Mouse (Mus musculus): ENCODE measurements around the gene Cenpe.

Cenpe gene

GRCm38 (mm10) chr3:135280669-135281415 lies 68.5 kb downstream of the Cenpe start, which contains the start of gene Bdh2:
TSS of gene Bdh2 (plus strand) at chr3:135281221.
- in situ Hi-C loops (cut with MboI, MseI): no loop called here

DNA sequence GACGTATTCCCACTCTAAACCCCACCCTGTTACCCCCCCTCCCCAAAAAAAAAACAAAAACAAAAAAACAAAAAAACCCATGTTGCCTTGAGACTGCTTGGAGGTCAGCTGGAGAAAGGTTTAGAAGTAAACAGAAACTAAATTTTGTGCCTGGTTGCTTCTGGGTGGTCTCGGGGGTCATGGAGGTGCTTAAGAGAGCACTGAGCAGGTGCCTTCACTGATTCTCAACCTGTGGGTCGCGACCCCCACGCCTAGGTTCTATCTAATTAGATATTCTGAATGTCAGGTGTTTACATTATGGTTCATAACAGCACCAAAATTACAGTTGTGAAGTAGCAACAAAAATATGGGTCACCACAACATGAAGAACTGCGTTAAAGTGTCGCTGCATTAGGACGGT lies 69.4 kb downstream of the Cenpe start:
- in situ Hi-C loops (cut with MboI, MseI): no loop called here

GRCm38 (mm10) chr3:135285256-135285655 lies 72.9 kb downstream of the Cenpe start:
- in situ Hi-C loops (cut with MboI, MseI): no loop called here

DNA sequence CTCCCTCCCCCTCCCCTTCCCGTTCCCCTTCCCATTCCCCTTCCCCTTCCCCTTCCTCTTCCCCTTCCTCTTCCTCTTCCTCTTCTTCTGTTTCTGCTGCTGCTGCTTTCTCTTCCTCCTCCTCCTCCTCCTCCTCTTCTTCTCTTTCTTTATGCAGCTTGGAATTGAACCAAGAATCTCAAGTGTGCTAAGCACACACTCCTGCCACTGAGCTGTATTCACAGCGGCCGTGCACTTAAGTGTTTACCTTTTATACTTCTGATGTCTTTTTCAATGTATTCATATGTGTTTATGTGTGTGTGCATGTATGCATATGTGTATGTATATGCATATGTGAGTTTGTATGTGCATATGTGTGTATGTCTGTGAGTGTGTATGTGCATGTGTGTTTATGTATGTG lies 73.5 kb downstream of the Cenpe start:
- in situ Hi-C loops (cut with MboI, MseI): no loop called here

- in situ Hi-C loops (cut with MboI, MseI): no loop called here
Observed at GRCm38 (mm10) chr3:135288138-135288750, 75.9 kb downstream of the Cenpe start.

GRCm38 (mm10) chr3:135289148-135289547 lies 76.8 kb downstream of the Cenpe start:
- in situ Hi-C loops (cut with MboI, MseI): no loop called here

DNA sequence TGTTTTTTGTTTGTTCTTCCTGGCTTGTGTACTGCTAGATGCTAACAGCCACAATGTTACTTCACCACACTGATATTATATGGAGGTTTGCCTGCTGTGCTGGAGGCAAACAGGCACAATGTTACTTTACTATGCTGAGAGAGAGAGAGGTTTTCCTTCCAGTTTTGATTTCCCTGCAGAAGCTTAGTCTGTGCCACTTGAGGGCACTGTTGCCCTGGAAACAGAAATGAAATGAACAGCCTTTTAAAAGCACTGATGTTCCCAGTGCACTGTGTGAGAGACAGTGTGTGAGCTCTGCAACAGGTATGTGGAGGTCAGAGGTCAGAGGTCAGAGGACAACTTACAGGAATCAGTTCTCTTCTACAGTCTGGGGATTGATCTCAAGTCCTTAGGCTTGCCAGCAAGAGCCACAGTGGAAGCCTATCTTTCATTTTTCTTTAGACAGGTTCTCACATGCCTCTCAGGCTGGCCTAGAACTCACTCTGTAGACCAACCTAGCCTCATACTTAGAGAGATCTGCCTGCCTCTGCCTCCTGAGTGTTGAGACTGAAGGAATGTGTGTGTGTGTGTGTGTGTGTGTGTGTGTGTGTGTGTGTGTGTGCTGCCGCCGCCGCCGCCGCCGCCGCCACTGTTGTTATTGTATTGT lies 78.0 kb downstream of the Cenpe start:
- in situ Hi-C loops (cut with MboI, MseI): loop anchor here (5.0 kb wide), 1 partner anchor 107 kb away; no protein-coding TSS in a partner anchor

DNA sequence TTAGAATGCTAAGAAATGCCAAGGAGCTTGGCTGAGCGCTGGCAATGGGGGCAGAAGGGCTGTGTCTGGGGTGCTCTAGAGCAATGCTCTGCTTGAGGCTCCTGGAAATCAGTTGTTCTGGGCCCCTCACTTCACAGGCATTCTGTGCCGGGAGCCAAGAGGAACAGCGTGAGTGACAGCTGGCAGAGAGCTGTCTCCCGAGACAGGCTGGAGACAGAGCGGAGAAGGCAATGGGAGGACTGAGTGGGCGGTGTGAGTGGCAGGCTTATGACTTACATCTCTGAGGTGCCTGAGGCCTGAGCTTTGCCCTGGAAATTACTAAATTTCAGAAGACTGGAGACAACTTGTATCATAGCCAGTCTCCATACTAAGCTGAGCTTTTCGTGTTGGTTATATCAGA lies 81.4 kb downstream of the Cenpe start:
- in situ Hi-C loops (cut with MboI, MseI): loop anchor here (5.0 kb wide), 1 partner anchor 104 kb away; no protein-coding TSS in a partner anchor

GRCm38 (mm10) chr3:135295559-135295958 lies 83.2 kb downstream of the Cenpe start:
- in situ Hi-C loops (cut with MboI, MseI): loop anchor here (5.0 kb wide), 1 partner anchor 342 kb away; no protein-coding TSS in a partner anchor

DNA sequence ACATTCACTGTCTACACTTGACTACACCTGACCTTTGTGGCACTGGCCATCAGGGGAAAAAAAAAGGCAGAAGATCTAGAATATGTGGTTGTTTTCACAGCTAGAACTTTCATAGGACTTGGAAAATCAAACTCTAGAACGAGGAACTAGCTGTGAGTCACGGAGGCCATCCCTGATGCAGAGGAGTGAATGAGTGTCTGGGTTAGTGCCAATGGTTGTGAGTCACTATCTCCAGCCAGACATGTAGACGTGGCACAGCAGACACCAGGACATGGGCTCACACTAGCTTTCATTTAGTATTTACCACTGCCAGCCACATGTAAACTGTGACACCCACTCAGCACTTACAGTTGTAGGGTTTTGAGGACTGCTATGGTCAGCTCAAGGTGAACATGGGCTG lies 86.2 kb downstream of the Cenpe start:
- in situ Hi-C loops (cut with MboI, MseI): loop anchor here (5.0 kb wide), 1 partner anchor 339 kb away; no protein-coding TSS in a partner anchor

GRCm38 (mm10) chr3:135300081-135300480 lies 87.7 kb downstream of the Cenpe start:
- in situ Hi-C loops (cut with MboI, MseI): no loop called here

- in situ Hi-C loops (cut with MboI, MseI): no loop called here
Observed at GRCm38 (mm10) chr3:135304060-135304459, 91.7 kb downstream of the Cenpe start.

DNA sequence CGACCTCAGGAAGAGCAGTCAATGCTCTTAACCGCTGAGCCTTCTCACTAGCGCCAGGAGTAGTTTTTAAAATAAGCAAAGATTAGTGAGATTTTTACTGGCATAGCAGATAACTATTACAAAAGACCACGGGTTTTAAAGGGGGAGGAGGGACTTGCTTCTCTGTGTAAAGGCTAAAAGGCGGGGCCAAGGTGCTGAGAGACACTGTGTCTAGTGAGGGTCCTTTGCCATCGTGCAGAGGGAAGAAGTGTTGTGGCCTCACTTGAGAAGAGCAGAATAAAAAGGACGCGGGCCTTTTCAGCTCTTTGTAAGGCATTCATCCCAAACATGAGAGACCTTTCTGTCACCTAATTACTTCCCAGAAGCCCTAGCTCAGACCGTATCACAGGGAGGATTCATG lies 92.2 kb downstream of the Cenpe start:
- in situ Hi-C loops (cut with MboI, MseI): no loop called here

DNA sequence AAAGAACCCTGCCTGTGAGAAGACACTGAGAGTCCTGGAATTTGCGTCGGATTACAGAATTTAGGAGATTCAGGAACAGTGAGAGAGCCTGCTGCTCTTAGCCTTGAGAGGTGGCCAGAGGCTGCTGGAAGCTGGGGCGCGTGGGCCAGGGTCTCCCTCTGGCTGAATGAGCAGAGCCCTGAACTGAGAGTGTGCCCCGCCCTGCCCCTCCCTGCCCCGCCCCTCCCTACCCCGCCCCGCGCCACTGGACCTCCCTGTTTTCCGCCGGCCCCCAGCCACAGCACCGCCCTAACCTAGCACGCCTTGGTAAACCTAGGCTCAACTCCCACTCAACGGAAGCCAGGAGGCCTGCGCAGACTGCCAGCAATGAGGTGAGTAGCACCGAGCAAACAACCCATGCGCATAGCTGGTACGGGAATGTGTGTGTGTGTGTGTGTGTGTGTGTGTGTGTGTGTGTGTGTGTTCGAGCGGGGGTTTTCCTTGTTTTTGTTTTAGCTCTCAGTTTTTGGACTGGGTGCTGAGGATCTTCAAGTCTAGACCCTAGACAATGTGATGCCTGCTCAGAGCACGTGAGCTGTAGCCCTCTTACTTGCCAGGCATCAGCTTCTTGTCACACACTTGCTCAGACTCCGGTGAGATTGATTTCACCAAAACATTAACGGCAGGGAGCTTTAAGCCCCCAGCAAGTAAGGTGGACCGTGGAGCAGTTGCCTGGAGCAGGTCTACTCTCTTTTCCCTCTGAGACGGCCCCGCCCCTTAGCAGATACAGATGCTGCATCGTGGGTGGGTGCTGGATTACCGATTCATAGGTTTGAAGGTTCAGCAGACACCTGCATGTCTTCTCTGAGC lies 95.3 kb downstream of the Cenpe start, which contains the start of gene Slc9b2:
Gene Slc9b2 (plus strand): TSS at position 290 of the 849 bp plus-strand sequence.
- in situ Hi-C loops (cut with MboI, MseI): no loop called here

DNA sequence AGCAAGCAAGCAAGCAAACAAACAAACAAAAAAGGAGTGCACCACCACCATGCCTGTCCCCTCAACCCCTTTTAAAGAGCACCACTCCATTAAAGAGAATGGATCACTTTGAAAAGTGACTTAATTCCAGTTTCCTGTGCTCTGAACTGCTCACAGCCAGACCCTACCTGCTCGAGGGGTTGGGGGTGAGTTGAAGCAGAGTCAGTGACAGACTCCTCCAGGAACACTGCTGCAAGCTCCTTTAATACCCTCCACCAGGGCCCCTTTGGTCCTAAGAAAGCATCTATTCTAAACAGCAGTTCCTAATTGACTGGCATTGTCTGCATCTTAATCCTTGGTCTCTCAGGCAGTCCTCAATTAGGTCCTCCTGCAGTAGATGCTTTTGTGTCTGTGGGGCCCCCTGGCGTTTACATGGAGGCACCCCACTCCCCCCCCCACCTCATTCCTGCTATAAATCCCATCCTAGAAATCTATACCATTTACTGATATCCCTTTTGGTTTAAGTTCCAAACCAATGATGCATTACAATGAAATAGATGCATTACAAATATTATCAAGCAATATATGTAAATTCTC lies 100.7 kb downstream of the Cenpe start:
- in situ Hi-C loops (cut with MboI, MseI): no loop called here

GRCm38 (mm10) chr3:135313727-135314126 lies 101.4 kb downstream of the Cenpe start:
- in situ Hi-C loops (cut with MboI, MseI): no loop called here

DNA sequence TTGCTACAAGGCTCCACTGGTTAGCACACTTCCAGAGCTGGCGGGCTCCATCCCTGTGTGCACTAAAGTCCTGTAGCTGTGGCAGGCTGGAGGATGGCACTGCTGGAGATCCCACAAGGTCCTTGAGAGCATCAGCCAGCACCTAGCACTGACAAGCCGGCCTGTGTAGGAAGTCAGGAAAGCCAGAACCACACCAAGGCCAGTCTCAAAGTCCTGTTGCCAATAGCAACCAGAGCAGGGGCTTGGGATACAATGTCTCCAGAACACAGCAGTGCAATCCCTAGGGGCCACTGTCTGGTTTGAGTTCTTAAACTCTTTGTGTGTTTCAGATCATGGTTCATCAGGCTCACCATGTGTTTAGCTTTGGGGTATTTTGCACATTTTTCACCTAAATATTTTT lies 102.5 kb downstream of the Cenpe start:
- in situ Hi-C loops (cut with MboI, MseI): no loop called here

- in situ Hi-C loops (cut with MboI, MseI): no loop called here
Observed at GRCm38 (mm10) chr3:135315720-135316425, 103.5 kb downstream of the Cenpe start.

- in situ Hi-C loops (cut with MboI, MseI): no loop called here
Observed at GRCm38 (mm10) chr3:135318331-135318730, 106.0 kb downstream of the Cenpe start.
